Mouse (Mus musculus) adrenal gland, adult 2 months (tissue): Measurements from ENCODE around the gene Nelfa. TPM values are rescaled to one million over a fixed set of nuclear protein-coding genes. Genes with fewer than 3 reads are reported as not detected.
A peak's percentile ranks its signal among the peaks of the same experiment; 100 is the strongest.
"Not testable (repeated sequence)": the region's sequence is repeated elsewhere in the genome, so short reads cannot be mapped to it uniquely, and the experiment has no call there.

Experiments used
- DNase-seq: peaks from one replicate; pipeline ENCODE4 v3.0.0; 2021
- microRNA-seq, 2 experiments: library from miRNA; unstranded; fragments of <30 nt; microRNA quantifications; one replicate each; pipeline ENCODE4 v1.2.0; 2021
- polyA plus RNA-seq: library from polyadenylated mRNA; depleted of rRNA; stranded (reverse); fragments of >200 nt; gene quantifications from 2 replicates; pipeline ENCODE4 v1.2.3, GENCODE M21; 2012; rRNA removed
- total RNA-seq, 2 experiments: library from RNA; stranded (reverse); gene quantifications; 2 replicates each; pipeline ENCODE4 v1.2.3; 2021

The Nelfa gene
- total and polyA plus RNA-seq, 3 experiments = 21.1 to 35.8 (median 21.8) TPM

GRCm38 (mm10) chr5:33919466-33919865, 16.7 kb downstream of the Nelfa start:
- DNase-seq = peak; percentile 49

GRCm38 (mm10) chr5:33916616-33917015, 19.6 kb downstream of the Nelfa start:
- not testable (repeated sequence) for DNase-seq

- DNase-seq = not testable (repeated sequence)
These were observed 21.2 kb downstream of the Nelfa start for GRCm38 (mm10) chr5:33915031-33915430.

GRCm38 (mm10) chr5:33903176-33903575, 33.0 kb downstream of the Nelfa start:
- DNase-seq = no peak

- no peak for DNase-seq
These were observed 33.5 kb downstream of the Nelfa start for GRCm38 (mm10) chr5:33902696-33903095.

GRCm38 (mm10) chr5:33901278-33901677, 34.9 kb downstream of the Nelfa start:
- no peak for DNase-seq

- no peak for DNase-seq
These were observed 35.4 kb downstream of the Nelfa start for GRCm38 (mm10) chr5:33900701-33901263.

- DNase-seq = no peak
These were observed 36.1 kb downstream of the Nelfa start for GRCm38 (mm10) chr5:33900101-33900500.

GRCm38 (mm10) chr5:33899245-33899644, 37.0 kb downstream of the Nelfa start:
- no peak for DNase-seq

- no peak for DNase-seq
These were observed 37.5 kb downstream of the Nelfa start for GRCm38 (mm10) chr5:33898671-33899070.

GRCm38 (mm10) chr5:33897158-33897557, 39.1 kb downstream of the Nelfa start:
- DNase-seq = no peak

- no peak for DNase-seq
These were observed 41.1 kb downstream of the Nelfa start for GRCm38 (mm10) chr5:33895116-33895515.

GRCm38 (mm10) chr5:33893406-33893805, 42.8 kb downstream of the Nelfa start:
- DNase-seq = no peak

- DNase-seq = no peak
These were observed 55.1 kb downstream of the Nelfa start for GRCm38 (mm10) chr5:33881118-33881517.

- no peak for DNase-seq
These were observed 60.7 kb downstream of the Nelfa start for GRCm38 (mm10) chr5:33875472-33875871.

GRCm38 (mm10) chr5:33857693-33858092, 78.5 kb downstream of the Nelfa start:
- DNase-seq = no peak

- DNase-seq = peak; percentile 33
These were observed 82.2 kb downstream of the Nelfa start for GRCm38 (mm10) chr5:33854019-33854418.

- no peak for DNase-seq
These were observed 83.1 kb downstream of the Nelfa start for GRCm38 (mm10) chr5:33853086-33853485.

- DNase-seq = no peak
These were observed 84.7 kb downstream of the Nelfa start for GRCm38 (mm10) chr5:33851466-33851865.

Small RNA genes lying within 50 kb of the gene (microRNA-seq; reads per million reads assigned to microRNA genes)
- 1.2 to 1.8 reads per million in 2 experiments for gene Mir7024

Other genes with a start within 250 kb of the Nelfa start
- gene Fgfr3, start 214.7 kb downstream of the Nelfa start, total RNA-seq = 1 to 10 TPM; 2.2 to 3.6 TPM
- 3.7 and 5.2 TPM in 2 replicates for gene Fgfr3, start 214.7 kb downstream of the Nelfa start, polyA plus RNA-seq
- gene Letm1, start 153.6 kb downstream of the Nelfa start, total RNA-seq = 100 to 1,000 TPM; 125 to 156 TPM
- gene Letm1, start 153.6 kb downstream of the Nelfa start, polyA plus RNA-seq = 116 and 149 TPM in 2 replicates
- gene Nsd2, start 115.7 kb downstream of the Nelfa start, total RNA-seq = 10 to 100 TPM; 32.8 to 37.4 TPM
- 3.4 and 3.9 TPM in 2 replicates for gene Nsd2, start 115.7 kb downstream of the Nelfa start, polyA plus RNA-seq
- 10 to 100 TPM; 15.7 to 36.8 TPM for gene Gm1673, start 47.0 kb upstream of the Nelfa start, total RNA-seq
- gene Gm1673, start 47.0 kb upstream of the Nelfa start, polyA plus RNA-seq = 219 and 360 TPM in 2 replicates
- gene Nat8l, start 59.6 kb upstream of the Nelfa start, total RNA-seq = 10 to 100 TPM; 23.5 to 29.0 TPM
- gene Nat8l, start 59.6 kb upstream of the Nelfa start, polyA plus RNA-seq = 32.6 and 55.5 TPM in 2 replicates
- 10 to 100 TPM in 1 of 2 experiments, 1 to 10 TPM in 1; 7.0 to 12.3 TPM for gene Poln, start 233.0 kb upstream of the Nelfa start, total RNA-seq
- gene Poln, start 233.0 kb upstream of the Nelfa start, polyA plus RNA-seq = 3.2 and 3.9 TPM in 2 replicates
- gene Haus3, start 233.1 kb upstream of the Nelfa start, total RNA-seq = 1 to 10 TPM; 7.2 to 8.4 TPM
- 0.11 and 0.33 TPM in 2 replicates for gene Haus3, start 233.1 kb upstream of the Nelfa start, polyA plus RNA-seq